Mouse (Mus musculus) Muller cell, postnatal 12 days (primary cell): Measurements from ENCODE around the gene Hmx2.
A peak's percentile ranks its signal among the peaks of the same experiment; 100 is the strongest.

ENCODE experiments used
- DNase-seq: peaks from one replicate; pipeline ENCODE4 v3.0.0-alpha.2; 2015; ENCODE audit errors: inconsistent ontology term

The Hmx2 gene

GRCm38 (mm10) chr7:131556541-131557271, 8.1 kb downstream of the Hmx2 start:
- DNase-seq, result no peak

- no peak for DNase-seq
Measured at GRCm38 (mm10) chr7:131557751-131558150, 9.2 kb downstream of the Hmx2 start.

- DNase-seq, result peak; percentile 93
Measured at GRCm38 (mm10) chr7:131559986-131560696, 11.6 kb downstream of the Hmx2 start, which contains the start of gene Bub3. Bub3 (plus strand) TSS chr7:131560222.

GRCm38 (mm10) chr7:131560697-131561042, 12.1 kb downstream of the Hmx2 start:
- no peak for DNase-seq

GRCm38 (mm10) chr7:131575246-131575645, 26.7 kb downstream of the Hmx2 start:
- no peak for DNase-seq

- peak; percentile 62 for DNase-seq
Measured at GRCm38 (mm10) chr7:131582178-131582577, 33.6 kb downstream of the Hmx2 start.

- no peak for DNase-seq
Measured at GRCm38 (mm10) chr7:131585551-131585950, 37.0 kb downstream of the Hmx2 start.

- DNase-seq, result no peak
Measured at GRCm38 (mm10) chr7:131597779-131598482, 49.4 kb downstream of the Hmx2 start.

GRCm38 (mm10) chr7:131598483-131598824, 49.9 kb downstream of the Hmx2 start:
- peak; percentile 52 for DNase-seq

- DNase-seq, result no peak
Measured at GRCm38 (mm10) chr7:131602106-131602505, 53.5 kb downstream of the Hmx2 start.

GRCm38 (mm10) chr7:131603186-131603585, 54.6 kb downstream of the Hmx2 start:
- no peak for DNase-seq

- DNase-seq, result no peak
Measured at GRCm38 (mm10) chr7:131604946-131605345, 56.4 kb downstream of the Hmx2 start.

- no peak for DNase-seq
Measured at GRCm38 (mm10) chr7:131605481-131605880, 56.9 kb downstream of the Hmx2 start.
